Mouse (Mus musculus) hindbrain, embryonic 11.5 days (tissue): ENCODE results near the gene Rfx4. TPM values are rescaled to one million over a fixed set of nuclear protein-coding genes. Genes with fewer than 3 reads are reported as not detected.

Experiments
- ATAC-seq: fragments of 200-750 bp; cut with Nextera tagmentation; 2 replicates; pipeline ENCODE4 v1.8.0; 2017; ENCODE audit warnings: mild to moderate bottlenecking, moderate TSS enrichment, moderate library complexity; ENCODE audit not compliant: low FRiP score
- DNase-seq: peaks from one replicate; pipeline ENCODE4 v3.0.0-alpha.2; 2015; ENCODE audit warnings: low spot score
- H3K27ac ChIP-seq: fragments of 300-500 bp; sonication (generic); 2 replicates; pipeline ENCODE4 v1.5.1; 2014; ENCODE audit warnings: mild to moderate bottlenecking, low read depth, low read length
- H3K27me3 ChIP-seq: fragments of 300-500 bp; sonication (generic); 2 replicates; pipeline ENCODE4 v1.6.1; 2014; ENCODE audit warnings: mild to moderate bottlenecking, low read length, moderate library complexity, mixed read lengths; ENCODE audit not compliant: control insufficient read depth, insufficient read depth
- H3K36me3 ChIP-seq: fragments of 300-500 bp; sonication (generic); 2 replicates; pipeline ENCODE4 v1.6.1; 2014; ENCODE audit warnings: mild to moderate bottlenecking, low read length, moderate library complexity, mixed read lengths; ENCODE audit not compliant: control insufficient read depth, insufficient read depth
- H3K4me1 ChIP-seq: fragments of 300-500 bp; sonication (generic); replicated peaks from 2 replicates; pipeline ENCODE4 v1.6.1; 2014; ENCODE audit warnings: low read length, mixed read lengths; ENCODE audit not compliant: control insufficient read depth, insufficient read depth
- H3K4me2 ChIP-seq: fragments of 300-500 bp; sonication (generic); replicated peaks from 2 replicates; pipeline ENCODE4 v1.6.1; 2014; ENCODE audit warnings: mild to moderate bottlenecking, low read depth, low read length
- H3K4me3 ChIP-seq: fragments of 300-500 bp; sonication (generic); 2 replicates; pipeline ENCODE4 v1.5.1; 2014; ENCODE audit warnings: low read depth, low read length
- H3K9ac ChIP-seq: fragments of 300-500 bp; sonication (generic); 2 replicates; pipeline ENCODE4 v1.6.1; 2014; ENCODE audit warnings: low read depth, low read length
- H3K9me3 ChIP-seq: fragments of 300-500 bp; sonication (generic); 2 replicates; pipeline ENCODE4 v1.6.1; 2016; ENCODE audit warnings: low read length; ENCODE audit not compliant: control insufficient read depth
- WGBS: fragments of 180-500 bp; shearing (Covaris S2); extraction: QIAGEN DNeasy Blood & Tissue Kit; methylation state at CpG from one replicate; pipeline ENCODE4 v1.1.7; 2014; 5-methylcytosine and 5-hydroxymethylcytosine counted together
- polyA plus RNA-seq: library from polyadenylated mRNA; unstranded; fragments of >200 nt; fragmentation: Nextera tagmentation; extraction: Ambion mirVana; gene quantifications from 2 replicates; pipeline ENCODE4 v1.2.1, GENCODE M21; 2014

Gene Rfx4
- polyA plus RNA-seq, 1 experiment from 2014 or later = 66.5 TPM

DNA sequence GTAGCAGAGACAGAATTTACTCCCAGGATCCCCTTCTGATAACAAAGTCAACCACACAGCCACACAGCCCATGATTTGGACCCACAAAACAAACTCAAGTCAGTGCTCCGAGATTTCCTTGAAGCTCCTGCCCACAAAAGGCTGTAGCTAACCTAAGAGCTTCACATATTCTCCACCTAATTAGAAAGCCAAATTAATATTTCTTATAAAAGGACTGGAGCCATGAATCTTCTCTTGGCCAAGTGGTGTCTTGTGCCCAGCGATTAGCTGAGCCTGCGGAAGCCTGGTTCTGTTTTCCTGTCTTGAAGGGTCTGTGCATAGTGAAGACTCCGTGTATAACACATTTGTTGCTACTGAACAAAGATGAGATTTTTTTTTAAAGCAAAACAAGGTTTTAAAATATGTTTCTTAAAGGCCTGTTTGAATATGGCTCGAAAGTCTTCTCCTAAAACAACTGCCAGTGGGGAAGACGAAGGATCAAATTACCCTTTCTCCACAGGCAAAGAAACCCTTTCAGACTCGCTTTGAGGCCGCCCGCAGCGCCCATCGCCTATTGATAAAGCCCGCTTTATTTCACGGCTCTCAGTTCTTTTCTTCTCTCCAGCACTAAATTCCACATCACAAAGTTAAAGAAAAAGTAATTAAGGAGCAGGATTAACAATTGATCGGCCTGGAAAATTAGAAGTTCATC is 103.1 kb downstream of the Rfx4 start:
- H3K4me1 ChIP-seq = peaks cover 8% of the 10 kb centered on the region
- no peak overlapping the region for H3K4me3 ChIP-seq
- H3K9me3 ChIP-seq = no peaks in the 10 kb centered on the region
- DNase-seq = peak; percentile 71
- no peak; the same call in 1 of the 2 replicates for ATAC-seq
- 0 out of 2 replicates have a peak, but pooled peaks cover 5% of the 10 kb centered on the region for H3K36me3 ChIP-seq
- H3K9ac ChIP-seq = no peak overlapping the region
- WGBS = 7% methylated on average over 14 of the region's 14 CpGs
- H3K27me3 ChIP-seq = no peaks in the 10 kb centered on the region
- H3K4me2 ChIP-seq = peak overlapping the region; percentile 5; the same call in 1 of the 2 replicates
- H3K27ac ChIP-seq = peak overlapping the region; percentile 51

DNA sequence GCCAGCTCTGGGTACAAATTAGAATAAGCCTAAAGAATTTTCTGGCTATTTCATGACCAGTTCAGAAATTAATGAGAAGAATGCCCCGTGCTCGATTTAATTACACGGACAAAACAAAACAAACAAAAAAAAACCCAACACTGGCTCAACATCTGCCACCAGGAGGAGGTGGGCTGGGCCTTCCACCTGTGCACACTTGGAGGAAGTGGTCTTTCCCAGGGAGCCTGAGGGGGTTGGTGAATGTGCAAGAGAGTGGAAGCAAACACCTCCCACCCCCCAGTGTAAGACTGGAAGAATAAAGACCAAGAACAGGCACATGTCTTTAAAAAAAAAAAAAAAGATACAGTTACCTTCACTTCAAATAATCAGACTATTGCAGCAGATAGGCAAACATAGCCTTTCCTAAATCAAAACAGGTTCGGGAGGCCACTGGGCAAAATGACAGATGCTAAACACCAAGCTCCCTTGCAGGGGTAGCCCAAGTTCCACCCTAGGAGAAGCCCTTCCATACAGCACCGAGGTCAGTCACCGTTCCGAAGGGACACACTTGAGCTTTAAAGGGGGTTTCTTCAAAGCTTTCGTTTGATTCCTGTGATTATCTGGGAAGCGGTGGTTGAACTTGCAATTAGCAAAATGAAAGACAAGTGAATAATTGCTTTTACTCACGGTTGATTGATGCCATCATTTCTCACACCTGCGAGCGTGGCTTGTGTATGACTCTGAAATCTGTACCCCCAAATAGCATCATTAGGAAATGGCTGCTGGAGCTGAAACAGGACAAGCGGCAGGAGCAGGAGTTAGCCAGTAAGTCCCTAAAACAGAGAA is 103.9 kb downstream of the Rfx4 start:
- Histone ChIP-seq H3K4me1 (peaks cover 8% of the 10 kb centered on the region), H3K4me3 (no peak overlapping the region), H3K9me3 (no peaks in the 10 kb centered on the region), H3K27ac (no peak overlapping the region), H3K4me2 (no peak overlapping the region; the same call in 1 of the 2 replicates), H3K27me3 (no peaks in the 10 kb centered on the region), H3K9ac (no peak overlapping the region), H3K36me3 (0 out of 2 replicates have a peak, but pooled peaks cover 5% of the 10 kb centered on the region)
- 41% methylated on average over 13 of the region's 13 CpGs for WGBS
- DNase-seq (peak; percentile 27), ATAC-seq (no peak)

DNA sequence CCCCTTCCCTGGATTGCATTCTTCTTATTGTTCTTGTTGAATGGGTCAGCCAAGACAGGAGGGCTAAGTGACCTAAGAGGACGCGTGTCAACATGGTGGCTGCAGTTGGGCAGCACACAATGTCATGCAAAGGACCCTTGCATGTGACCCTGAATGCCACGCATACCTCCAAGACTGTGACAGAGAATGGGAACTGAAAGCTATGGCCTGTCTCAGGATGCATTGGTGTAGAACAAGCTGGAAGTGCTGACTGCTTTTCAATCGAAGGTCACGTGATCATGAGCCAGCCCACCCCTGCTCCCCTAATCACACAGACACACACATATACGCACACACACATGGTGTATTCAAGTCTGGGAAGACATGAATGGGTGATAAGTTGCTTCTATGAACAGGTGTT is 107.6 kb downstream of the Rfx4 start:
- no peaks in the 10 kb centered on the region for H3K27me3 ChIP-seq
- no peaks in the 10 kb centered on the region for H3K9me3 ChIP-seq
- H3K4me3 ChIP-seq = no peak overlapping the region
- H3K36me3 ChIP-seq = 0 out of 2 replicates have a peak, but pooled peaks cover 3% of the 10 kb centered on the region
- H3K9ac ChIP-seq = no peak overlapping the region
- ATAC-seq (no peak), DNase-seq (no peak)
- H3K27ac ChIP-seq = no peak overlapping the region
- 76% methylated on average over 6 of the region's 6 CpGs for WGBS
- H3K4me2 ChIP-seq = no peak overlapping the region
- peaks cover 4% of the 10 kb centered on the region for H3K4me1 ChIP-seq

DNA sequence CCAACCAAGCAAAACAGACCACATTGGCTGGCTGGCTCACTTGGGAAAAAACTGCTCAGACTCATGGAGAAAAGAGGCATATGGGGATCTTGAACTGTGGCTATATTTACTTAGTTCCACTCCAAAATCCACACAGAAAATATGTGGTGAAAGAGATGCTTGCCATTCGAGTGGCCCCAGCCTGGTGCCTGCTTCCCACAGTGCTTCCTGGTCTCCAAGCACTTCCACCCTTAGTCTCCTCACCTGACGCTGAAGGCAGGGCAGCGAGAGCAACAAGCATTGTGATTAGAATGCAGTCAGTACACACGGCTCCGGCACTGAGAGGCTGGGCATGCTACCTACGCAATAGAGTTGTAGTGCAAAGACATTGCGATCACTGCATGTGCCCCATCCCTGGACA is 111.7 kb downstream of the Rfx4 start:
- Histone ChIP-seq H3K4me1 (peaks cover 3% of the 10 kb centered on the region; the same call in 1 of the 2 replicates), H3K9me3 (no peaks in the 10 kb centered on the region), H3K36me3 (0 out of 2 replicates have a peak, but pooled peaks cover 3% of the 10 kb centered on the region), H3K27ac (no peak overlapping the region), H3K4me2 (no peak overlapping the region), H3K4me3 (no peak overlapping the region), H3K9ac (no peak overlapping the region), H3K27me3 (no peaks in the 10 kb centered on the region)
- DNase-seq = no peak
- ATAC-seq = no peak
- WGBS = 90% methylated on average over 7 of the region's 7 CpGs

DNA sequence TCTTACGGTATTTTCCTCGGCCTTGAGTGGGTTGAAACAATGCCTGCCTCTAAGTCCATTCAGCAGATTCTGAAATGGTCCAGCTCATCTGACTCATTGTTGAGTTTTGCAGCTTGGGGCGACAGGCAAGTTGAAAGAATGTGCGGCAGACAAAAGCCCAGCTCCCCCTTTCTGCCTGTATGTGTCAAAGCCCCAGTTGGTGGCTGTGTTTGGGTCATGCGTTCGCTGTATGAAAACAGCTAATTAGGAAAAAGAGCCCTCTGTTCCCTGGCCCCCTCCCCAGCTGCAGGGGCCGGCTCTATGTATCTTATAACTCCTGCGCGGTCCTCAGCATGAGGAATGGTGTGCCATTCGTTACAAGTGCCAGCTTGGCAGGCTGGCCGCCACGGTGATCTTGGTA is 115.4 kb downstream of the Rfx4 start:
- Histone ChIP-seq H3K27ac (no peak overlapping the region), H3K27me3 (no peaks in the 10 kb centered on the region), H3K4me3 (no peak overlapping the region), H3K4me1 (peaks cover 3% of the 10 kb centered on the region; the same call in 1 of the 2 replicates), H3K4me2 (no peak overlapping the region), H3K9me3 (no peaks in the 10 kb centered on the region), H3K9ac (no peak overlapping the region), H3K36me3 (no peaks in the 10 kb centered on the region)
- ATAC-seq (peak; percentile 64), DNase-seq (peak; percentile 37)
- WGBS = 24% methylated on average over 12 of the region's 12 CpGs

DNA sequence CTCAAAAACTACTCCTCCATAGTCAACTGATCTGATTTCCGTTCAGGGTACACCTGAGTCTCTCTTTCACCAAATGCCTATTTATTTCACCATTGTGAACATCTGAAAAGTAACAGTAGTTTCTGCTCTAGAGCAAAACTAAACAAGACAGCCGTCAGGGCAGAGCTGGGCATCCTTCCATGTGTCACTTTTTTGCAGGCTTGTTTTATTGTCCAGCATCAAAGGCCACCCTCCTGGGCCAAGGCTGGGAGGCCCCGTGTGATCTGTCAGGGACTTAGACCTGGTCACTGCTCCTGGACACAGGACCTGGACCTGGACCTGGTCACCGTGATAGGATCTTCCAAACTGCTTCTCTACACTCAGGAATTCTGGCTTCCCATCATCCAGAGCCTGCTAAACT is 116.1 kb downstream of the Rfx4 start:
- Histone ChIP-seq H3K4me1 (peaks cover 3% of the 10 kb centered on the region; the same call in 1 of the 2 replicates), H3K9me3 (no peaks in the 10 kb centered on the region), H3K4me2 (no peak overlapping the region), H3K27ac (no peak overlapping the region), H3K36me3 (no peaks in the 10 kb centered on the region), H3K27me3 (no peaks in the 10 kb centered on the region), H3K9ac (no peak overlapping the region), H3K4me3 (no peak overlapping the region)
- 77% methylated on average over 4 of the region's 4 CpGs for WGBS
- ATAC-seq (no peak), DNase-seq (no peak)

DNA sequence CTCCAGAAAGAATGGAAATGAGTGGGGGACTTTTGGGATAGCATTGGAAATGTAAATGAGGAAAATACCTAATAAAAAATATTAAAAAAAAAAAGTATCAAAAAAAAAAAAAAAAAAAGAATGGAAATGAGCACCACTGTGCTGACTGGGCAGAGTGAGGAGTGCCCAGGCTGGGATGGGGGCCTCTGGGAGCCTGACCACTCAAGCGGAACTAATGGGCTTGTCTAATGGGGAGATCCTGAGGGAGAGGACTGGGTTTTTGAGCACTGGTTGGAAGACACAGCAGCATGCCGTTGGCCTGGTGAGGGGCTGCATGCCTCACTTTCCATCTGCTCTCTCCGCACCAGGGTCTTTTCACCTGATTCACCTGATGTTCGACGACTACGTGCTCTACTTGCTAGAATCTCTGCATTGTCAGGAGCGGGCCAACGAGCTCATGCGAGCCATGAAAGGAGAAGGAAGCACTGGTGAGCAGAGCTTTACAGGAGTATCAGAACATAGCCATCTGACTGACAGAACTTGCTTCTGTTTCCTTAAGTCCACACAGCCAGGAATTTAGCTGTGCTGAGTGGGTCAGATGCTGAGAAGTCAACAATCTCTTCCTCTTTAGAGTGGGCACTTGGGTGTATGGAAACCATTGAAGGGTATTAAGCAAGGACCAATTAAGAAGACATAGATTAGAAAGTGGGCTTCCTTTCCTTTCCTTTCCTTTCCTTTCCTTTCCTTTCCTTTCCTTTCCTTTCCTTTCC is 124.1 kb downstream of the Rfx4 start:
- no peak overlapping the region for H3K4me2 ChIP-seq
- 64% methylated on average over 9 of the region's 9 CpGs for WGBS
- no peak overlapping the region for H3K27ac ChIP-seq
- DNase-seq (peak; percentile 52), ATAC-seq (peak; percentile 68; the same call in 1 of the 2 replicates)
- H3K9ac ChIP-seq = no peak overlapping the region
- H3K4me3 ChIP-seq = no peak overlapping the region
- H3K27me3 ChIP-seq = no peaks in the 10 kb centered on the region
- H3K4me1 ChIP-seq = no peaks in the 10 kb centered on the region
- no peaks in the 10 kb centered on the region for H3K36me3 ChIP-seq
- H3K9me3 ChIP-seq = no peaks in the 10 kb centered on the region

DNA sequence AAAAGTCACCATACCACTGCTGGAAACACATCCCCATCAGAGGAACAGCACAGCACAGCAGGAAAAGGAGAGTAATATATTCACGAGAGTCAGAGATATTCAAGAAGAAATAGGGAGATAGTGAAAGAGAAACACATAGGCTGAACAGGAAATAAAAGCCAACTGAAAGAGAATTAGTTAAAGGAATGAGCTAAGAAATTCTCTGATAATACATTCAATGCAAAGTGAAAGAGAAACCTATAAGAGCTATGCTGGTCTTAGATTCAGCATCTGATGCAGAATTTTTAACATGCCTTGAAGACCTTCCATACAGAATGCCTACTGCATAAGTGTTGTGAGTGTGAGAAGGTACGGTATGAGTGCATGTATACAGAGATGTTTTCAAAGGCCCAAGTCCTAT is 126.7 kb downstream of the Rfx4 start:
- DNase-seq (no peak), ATAC-seq (no peak)
- no peak overlapping the region for H3K9ac ChIP-seq
- no peak overlapping the region for H3K4me3 ChIP-seq
- H3K4me2 ChIP-seq = no peak overlapping the region
- H3K9me3 ChIP-seq = no peaks in the 10 kb centered on the region
- no peaks in the 10 kb centered on the region for H3K27me3 ChIP-seq
- no peaks in the 10 kb centered on the region for H3K36me3 ChIP-seq
- no peak overlapping the region for H3K27ac ChIP-seq
- H3K4me1 ChIP-seq = no peaks in the 10 kb centered on the region
- WGBS = 92% methylated on average over 2 of the region's 2 CpGs
